Mouse (Mus musculus): ENCODE results near the gene Slc15a5. TPM values are rescaled to one million over a fixed set of nuclear protein-coding genes. Genes with fewer than 3 reads are reported as not detected.
A peak's percentile ranks its signal among the peaks of the same experiment; 100 is the strongest.

Gene Slc15a5
- polyA plus RNA-seq, 1 experiment from 2014 or later: not detected

DNA sequence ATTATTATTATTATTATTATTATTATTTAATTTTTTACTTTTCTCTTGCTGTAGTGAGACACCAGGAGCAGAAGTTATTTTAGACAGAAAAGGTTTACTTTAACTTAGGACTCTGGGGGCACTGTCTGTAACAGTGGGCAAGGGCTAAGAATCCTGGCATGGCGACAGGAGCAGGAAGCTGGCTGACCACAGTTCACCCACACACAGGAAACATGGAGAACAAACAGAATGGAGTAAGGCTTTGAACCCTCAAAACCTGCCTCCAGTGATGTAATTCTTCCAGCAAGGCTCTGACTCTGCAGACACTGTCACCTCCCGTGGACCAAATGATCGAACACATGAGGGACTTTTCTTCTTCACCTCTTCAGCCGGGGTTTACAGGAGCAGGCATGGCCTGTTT is 37.9 kb downstream of the Slc15a5 start:
- Histone ChIP-seq H3K4me1 (ENCODE audit: control insufficient read depth, insufficient read depth, low read length) (no peaks in the 10 kb centered on the region), H3K4me3 (ENCODE audit: low read depth, low read length) (no peak overlapping the region), H3K4me2 (ENCODE audit: low read depth, low read length) (no peak overlapping the region), H3K27me3 (replicated peaks; ENCODE audit: control insufficient read depth, insufficient read depth, low read length) (no peaks in the 10 kb centered on the region), H3K36me3 (ENCODE audit: control insufficient read depth, insufficient read depth, low read length) (no peaks in the 10 kb centered on the region), H3K27ac (replicated peaks; ENCODE audit: low read depth, low read length) (no peak overlapping the region), H3K9ac (ENCODE audit: low read depth, low read length) (no peak overlapping the region), H3K9me3 (ENCODE audit: control insufficient read depth, low read length) (peaks cover 9% of the 10 kb centered on the region)
- DNase-seq (ENCODE audit: low spot score) (no peak), ATAC-seq (ENCODE audit: low read depth) (no peak)
- WGBS: 91% methylated on average over 4 of the region's 4 CpGs

DNA sequence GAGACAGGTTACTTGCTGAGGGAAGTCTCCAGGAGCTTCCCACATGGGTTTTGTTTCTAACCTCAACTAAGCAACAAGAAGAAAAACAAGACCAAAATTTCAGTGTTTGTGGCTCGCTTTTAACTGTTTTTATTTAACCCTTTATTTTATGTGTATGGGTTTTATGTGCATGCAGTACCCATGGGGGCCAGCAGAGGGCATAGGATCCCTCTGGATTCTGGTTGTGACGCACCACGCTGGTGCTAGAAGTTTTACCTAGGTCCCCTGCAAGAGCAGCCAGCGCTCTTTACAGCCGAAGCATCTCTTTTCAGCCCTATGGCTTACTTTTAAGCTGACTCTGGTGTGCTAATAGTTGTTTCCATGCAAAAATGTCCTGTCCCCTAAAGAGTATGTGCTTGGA is 42.1 kb downstream of the Slc15a5 start:
- Histone ChIP-seq H3K4me1 (ENCODE audit: control insufficient read depth, insufficient read depth, low read length) (no peaks in the 10 kb centered on the region), H3K4me2 (ENCODE audit: low read depth, low read length) (no peak overlapping the region), H3K36me3 (ENCODE audit: control insufficient read depth, insufficient read depth, low read length) (no peaks in the 10 kb centered on the region), H3K9ac (ENCODE audit: low read depth, low read length) (no peak overlapping the region), H3K4me3 (ENCODE audit: low read depth, low read length) (no peak overlapping the region), H3K27ac (replicated peaks; ENCODE audit: low read depth, low read length) (no peak overlapping the region), H3K9me3 (ENCODE audit: control insufficient read depth, low read length) (no peaks in the 10 kb centered on the region; the same call in 1 of the 2 replicates), H3K27me3 (replicated peaks; ENCODE audit: control insufficient read depth, insufficient read depth, low read length) (no peaks in the 10 kb centered on the region)
- 87% methylated on average over 5 of the region's 5 CpGs for WGBS
- no peak for ATAC-seq (ENCODE audit: low read depth)
- DNase-seq (ENCODE audit: low spot score): no peak

DNA sequence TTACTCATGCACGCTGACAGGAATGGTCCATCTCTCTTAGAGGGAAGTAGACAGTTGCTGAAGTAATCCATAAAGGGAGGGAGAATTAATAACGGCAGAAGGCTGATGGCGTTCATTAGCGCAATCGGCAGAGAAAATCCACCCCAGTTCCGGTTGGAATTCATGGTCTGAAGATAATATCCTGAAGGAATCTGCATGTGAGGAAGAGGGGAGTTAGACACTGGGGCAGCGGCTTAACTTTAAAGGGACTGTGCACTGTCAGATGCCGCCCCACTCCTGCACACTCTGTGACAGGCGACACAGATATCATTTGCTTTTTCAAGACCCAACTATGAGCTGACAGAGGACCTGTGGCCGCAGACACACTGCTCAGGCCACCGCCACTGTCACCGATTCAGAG is 42.8 kb downstream of the Slc15a5 start:
- no peaks in the 10 kb centered on the region for H3K36me3 ChIP-seq (ENCODE audit: control insufficient read depth, insufficient read depth, low read length)
- no peaks in the 10 kb centered on the region; the same call in 1 of the 2 replicates for H3K9me3 ChIP-seq (ENCODE audit: control insufficient read depth, low read length)
- DNase-seq (ENCODE audit: low spot score) (no peak), ATAC-seq (ENCODE audit: low read depth) (no peak)
- no peaks in the 10 kb centered on the region for H3K4me1 ChIP-seq (ENCODE audit: control insufficient read depth, insufficient read depth, low read length)
- WGBS: 85% methylated on average over 12 of the region's 12 CpGs
- no peak overlapping the region for H3K4me2 ChIP-seq (ENCODE audit: low read depth, low read length)
- no peaks in the 10 kb centered on the region for H3K27me3 ChIP-seq (replicated peaks; ENCODE audit: control insufficient read depth, insufficient read depth, low read length)
- H3K27ac ChIP-seq (replicated peaks; ENCODE audit: low read depth, low read length): no peak overlapping the region
- no peak overlapping the region for H3K4me3 ChIP-seq (ENCODE audit: low read depth, low read length)
- no peak overlapping the region for H3K9ac ChIP-seq (ENCODE audit: low read depth, low read length)

DNA sequence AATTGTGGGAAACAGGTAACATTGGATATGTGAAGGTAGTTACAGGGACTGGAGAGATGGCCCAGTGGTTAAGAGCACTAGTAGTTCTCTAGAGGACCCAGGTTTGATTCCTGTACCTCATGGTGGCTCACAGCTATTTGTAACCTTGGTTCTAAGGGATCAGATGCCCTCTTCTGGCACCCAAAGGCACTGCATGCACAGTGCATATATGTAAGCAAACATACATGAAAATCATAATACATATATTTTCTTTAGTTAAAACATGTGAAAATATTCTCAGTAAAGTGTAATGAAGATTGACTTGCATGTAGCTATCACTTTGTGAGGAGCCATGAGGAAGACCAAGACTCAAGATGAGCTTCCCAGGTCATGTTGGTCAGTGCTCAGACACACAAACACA is 62.8 kb downstream of the Slc15a5 start:
- Histone ChIP-seq H3K27me3 (replicated peaks; ENCODE audit: control insufficient read depth, insufficient read depth, low read length) (no peaks in the 10 kb centered on the region), H3K4me3 (ENCODE audit: low read depth, low read length) (no peak overlapping the region), H3K9ac (ENCODE audit: low read depth, low read length) (no peak overlapping the region), H3K4me2 (ENCODE audit: low read depth, low read length) (no peak overlapping the region), H3K9me3 (ENCODE audit: control insufficient read depth, low read length) (no peaks in the 10 kb centered on the region), H3K4me1 (ENCODE audit: control insufficient read depth, insufficient read depth, low read length) (no peaks in the 10 kb centered on the region), H3K27ac (replicated peaks; ENCODE audit: low read depth, low read length) (no peak overlapping the region), H3K36me3 (ENCODE audit: control insufficient read depth, insufficient read depth, low read length) (no peaks in the 10 kb centered on the region)
- ATAC-seq (ENCODE audit: low read depth) (no peak), DNase-seq (ENCODE audit: low spot score) (no peak)

DNA sequence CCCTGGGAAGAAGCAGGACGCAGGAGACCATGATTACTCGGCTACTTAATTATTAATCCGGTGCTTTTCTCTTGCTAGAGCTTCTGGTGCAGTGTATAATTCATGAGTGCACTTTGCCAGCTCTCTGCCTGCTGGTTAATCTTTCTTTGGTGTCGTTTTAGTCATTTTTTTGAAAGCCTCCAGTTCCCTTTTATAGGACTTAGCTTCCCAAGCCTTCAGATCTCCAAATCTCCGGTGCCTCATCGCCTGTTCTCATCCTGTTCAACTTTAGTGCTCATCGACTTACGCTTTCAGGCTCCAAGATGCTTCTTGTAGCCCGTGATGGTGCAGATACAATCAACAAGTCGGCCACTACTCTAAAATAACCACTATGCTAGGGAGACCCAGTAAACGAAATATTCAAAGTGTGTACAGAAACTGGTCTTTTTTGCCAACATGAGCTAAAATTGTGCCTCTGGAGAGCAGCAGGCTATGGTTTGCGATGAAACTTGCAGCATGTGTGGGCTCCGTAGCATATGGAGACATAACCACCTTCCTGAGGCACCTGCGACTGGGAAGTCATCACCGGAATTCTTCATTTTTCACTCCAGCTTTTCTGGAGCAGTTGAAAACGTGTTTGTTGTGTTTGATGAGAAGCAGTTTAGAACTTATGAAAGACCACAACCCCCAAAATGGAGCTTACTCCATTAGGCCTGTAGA is 64.6 kb downstream of the Slc15a5 start:
- DNase-seq (ENCODE audit: low spot score) (no peak), ATAC-seq (ENCODE audit: low read depth) (no peak)
- Histone ChIP-seq H3K36me3 (ENCODE audit: control insufficient read depth, insufficient read depth, low read length) (no peaks in the 10 kb centered on the region), H3K4me1 (ENCODE audit: control insufficient read depth, insufficient read depth, low read length) (no peaks in the 10 kb centered on the region), H3K9ac (ENCODE audit: low read depth, low read length) (no peak overlapping the region), H3K4me2 (ENCODE audit: low read depth, low read length) (no peak overlapping the region), H3K27me3 (replicated peaks; ENCODE audit: control insufficient read depth, insufficient read depth, low read length) (no peaks in the 10 kb centered on the region), H3K9me3 (ENCODE audit: control insufficient read depth, low read length) (no peaks in the 10 kb centered on the region), H3K27ac (replicated peaks; ENCODE audit: low read depth, low read length) (no peak overlapping the region), H3K4me3 (ENCODE audit: low read depth, low read length) (no peak overlapping the region)
- WGBS: 84% methylated on average over 16 of the region's 16 CpGs

DNA sequence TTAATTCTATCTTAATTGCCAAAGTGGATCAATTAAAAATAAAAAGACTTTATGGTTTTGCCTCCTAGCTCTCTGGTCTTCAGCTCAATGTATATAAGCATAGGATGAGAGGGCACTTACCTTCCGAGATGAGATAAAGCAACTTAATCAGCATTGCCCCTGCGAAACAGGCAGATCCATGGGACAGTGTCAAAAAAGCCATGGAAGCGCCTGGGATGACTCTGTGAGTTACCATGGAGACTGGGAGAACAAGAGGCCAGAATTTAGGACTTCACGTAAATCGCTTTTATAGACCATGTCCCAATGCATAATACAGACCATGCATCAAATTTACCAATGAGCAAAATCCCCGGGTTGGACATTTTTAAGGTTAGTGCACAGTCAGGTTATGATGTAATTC is 67.8 kb downstream of the Slc15a5 start:
- WGBS: 87% methylated on average over 6 of the region's 6 CpGs
- no peaks in the 10 kb centered on the region for H3K4me1 ChIP-seq (ENCODE audit: control insufficient read depth, insufficient read depth, low read length)
- DNase-seq (ENCODE audit: low spot score): no peak
- no peaks in the 10 kb centered on the region for H3K9me3 ChIP-seq (ENCODE audit: control insufficient read depth, low read length)
- no peaks in the 10 kb centered on the region for H3K27me3 ChIP-seq (replicated peaks; ENCODE audit: control insufficient read depth, insufficient read depth, low read length)
- H3K4me3 ChIP-seq (ENCODE audit: low read depth, low read length): no peak overlapping the region
- no peak overlapping the region for H3K4me2 ChIP-seq (ENCODE audit: low read depth, low read length)
- ATAC-seq (ENCODE audit: low read depth): no peak
- H3K9ac ChIP-seq (ENCODE audit: low read depth, low read length): no peak overlapping the region
- H3K27ac ChIP-seq (replicated peaks; ENCODE audit: low read depth, low read length): no peak overlapping the region
- no peaks in the 10 kb centered on the region for H3K36me3 ChIP-seq (ENCODE audit: control insufficient read depth, insufficient read depth, low read length)

DNA sequence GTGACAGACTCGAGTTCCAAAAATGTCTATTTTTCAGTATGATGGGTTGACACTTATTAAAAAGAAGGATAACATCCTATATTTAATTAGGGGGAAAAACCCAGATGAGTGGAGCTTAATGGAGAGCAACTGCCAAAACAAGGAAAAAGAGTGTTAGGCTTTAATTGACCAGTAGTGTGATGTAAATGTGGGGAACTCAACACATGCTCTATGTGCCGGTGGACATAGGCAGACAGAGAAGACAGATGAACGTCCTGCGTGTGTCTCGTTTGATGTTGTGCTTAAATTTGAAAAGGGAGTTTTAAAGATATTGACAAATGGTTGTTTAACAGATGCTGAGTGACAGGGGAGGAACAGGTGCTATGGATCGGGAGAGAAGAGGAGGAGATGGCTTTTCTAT is 72.0 kb downstream of the Slc15a5 start:
- Histone ChIP-seq H3K4me3 (ENCODE audit: low read depth, low read length) (no peak overlapping the region), H3K27ac (replicated peaks; ENCODE audit: low read depth, low read length) (no peak overlapping the region), H3K4me1 (ENCODE audit: control insufficient read depth, insufficient read depth, low read length) (no peaks in the 10 kb centered on the region), H3K9me3 (ENCODE audit: control insufficient read depth, low read length) (no peaks in the 10 kb centered on the region), H3K9ac (ENCODE audit: low read depth, low read length) (no peak overlapping the region), H3K36me3 (ENCODE audit: control insufficient read depth, insufficient read depth, low read length) (no peaks in the 10 kb centered on the region), H3K27me3 (replicated peaks; ENCODE audit: control insufficient read depth, insufficient read depth, low read length) (no peaks in the 10 kb centered on the region), H3K4me2 (ENCODE audit: low read depth, low read length) (no peak overlapping the region)
- ATAC-seq (ENCODE audit: low read depth) (no peak), DNase-seq (ENCODE audit: low spot score) (no peak)
- WGBS: 76% methylated on average over 6 of the region's 6 CpGs

DNA sequence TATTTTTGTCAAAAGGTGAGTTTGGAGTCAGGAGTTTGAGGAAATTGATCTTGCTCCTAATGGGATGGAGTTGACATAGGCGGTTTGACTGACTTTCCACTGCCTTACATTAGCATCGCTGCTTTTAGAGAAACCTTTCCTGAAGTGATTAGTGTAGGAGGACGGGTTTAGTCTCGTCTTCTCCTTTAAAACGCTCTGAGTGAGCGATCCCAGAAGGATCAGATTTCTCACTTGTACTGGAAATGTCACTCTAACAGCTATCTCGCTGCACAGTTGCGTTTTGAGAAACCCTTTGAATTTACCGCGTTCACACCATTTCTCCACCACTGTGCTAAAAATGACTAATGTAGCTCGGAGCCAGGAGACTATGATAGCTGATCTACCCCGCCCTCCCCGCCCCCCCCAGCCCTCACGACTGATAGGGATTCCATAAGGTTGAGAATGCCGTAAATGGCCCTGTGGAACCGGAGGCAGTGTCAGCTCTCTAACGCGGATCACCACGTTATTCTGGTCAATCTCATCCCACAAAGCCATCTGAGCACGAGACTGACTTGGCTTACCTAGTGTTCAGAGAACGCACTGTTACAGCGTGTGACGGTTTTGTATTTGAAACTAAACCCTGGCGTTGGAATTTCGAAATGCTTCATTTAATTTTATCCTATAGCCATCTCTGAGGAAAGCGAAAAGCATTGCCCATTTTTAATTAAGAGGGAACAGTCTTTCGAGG is 73.0 kb downstream of the Slc15a5 start:
- H3K4me1 ChIP-seq (ENCODE audit: control insufficient read depth, insufficient read depth, low read length): no peaks in the 10 kb centered on the region
- H3K9me3 ChIP-seq (ENCODE audit: control insufficient read depth, low read length): no peaks in the 10 kb centered on the region
- H3K36me3 ChIP-seq (ENCODE audit: control insufficient read depth, insufficient read depth, low read length): no peaks in the 10 kb centered on the region
- H3K4me3 ChIP-seq (ENCODE audit: low read depth, low read length): no peak overlapping the region
- peak; percentile 54 for DNase-seq (ENCODE audit: low spot score)
- no peak for ATAC-seq (ENCODE audit: low read depth)
- H3K27ac ChIP-seq (replicated peaks; ENCODE audit: low read depth, low read length): no peak overlapping the region
- peak overlapping the region; percentile 37 for H3K4me2 ChIP-seq (ENCODE audit: low read depth, low read length)
- no peak overlapping the region for H3K9ac ChIP-seq (ENCODE audit: low read depth, low read length)
- WGBS: 57% methylated on average over 27 of the region's 27 CpGs
- H3K27me3 ChIP-seq (replicated peaks; ENCODE audit: control insufficient read depth, insufficient read depth, low read length): no peaks in the 10 kb centered on the region

DNA sequence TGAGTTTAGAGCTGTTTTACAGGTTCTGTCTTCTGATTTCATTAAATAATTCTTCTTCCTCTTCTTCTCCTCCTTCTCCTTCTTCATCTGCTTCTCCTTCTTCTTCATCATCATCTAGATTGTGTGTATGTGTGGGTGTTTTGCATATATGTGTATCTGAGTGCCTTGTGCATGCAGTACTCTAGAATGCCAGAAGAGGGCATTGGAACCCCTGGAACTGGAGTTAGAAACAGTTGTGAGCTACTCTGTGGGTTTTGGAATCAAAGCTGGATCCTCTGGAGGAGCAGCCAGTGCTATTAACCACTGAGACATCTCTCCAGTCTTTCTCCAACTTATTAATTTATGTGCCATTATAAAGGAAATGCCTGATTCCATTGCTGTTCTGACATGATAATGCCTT is 89.9 kb downstream of the Slc15a5 start:
- no peak overlapping the region for H3K9ac ChIP-seq (ENCODE audit: low read depth, low read length)
- H3K4me3 ChIP-seq (ENCODE audit: low read depth, low read length): no peak overlapping the region
- H3K27me3 ChIP-seq (replicated peaks; ENCODE audit: control insufficient read depth, insufficient read depth, low read length): no peaks in the 10 kb centered on the region
- H3K27ac ChIP-seq (replicated peaks; ENCODE audit: low read depth, low read length): no peak overlapping the region
- H3K9me3 ChIP-seq (ENCODE audit: control insufficient read depth, low read length): no peaks in the 10 kb centered on the region
- no peak for DNase-seq (ENCODE audit: low spot score)
- no peak for ATAC-seq (ENCODE audit: low read depth)
- no peaks in the 10 kb centered on the region for H3K4me1 ChIP-seq (ENCODE audit: control insufficient read depth, insufficient read depth, low read length)
- no peaks in the 10 kb centered on the region for H3K36me3 ChIP-seq (ENCODE audit: control insufficient read depth, insufficient read depth, low read length)
- H3K4me2 ChIP-seq (ENCODE audit: low read depth, low read length): no peak overlapping the region

Data from embryonic facial prominence, embryonic 14.5 days (tissue).